Mouse (Mus musculus) right cerebral cortex, adult 18-20 months (tissue): ENCODE results near the gene Tmc7.

Experiments used
- DNase-seq: peaks from one replicate; pipeline ENCODE4 v3.0.0; 2022; ENCODE audit warnings: mixed read lengths

Tmc7 gene

GRCm38 (mm10) chr7:118584257-118584907 lies at the start of gene Tmc7:
Gene Tmc7, minus strand, starts transcription at chr7:118584736.
- DNase-seq = peak; percentile 85

DNA sequence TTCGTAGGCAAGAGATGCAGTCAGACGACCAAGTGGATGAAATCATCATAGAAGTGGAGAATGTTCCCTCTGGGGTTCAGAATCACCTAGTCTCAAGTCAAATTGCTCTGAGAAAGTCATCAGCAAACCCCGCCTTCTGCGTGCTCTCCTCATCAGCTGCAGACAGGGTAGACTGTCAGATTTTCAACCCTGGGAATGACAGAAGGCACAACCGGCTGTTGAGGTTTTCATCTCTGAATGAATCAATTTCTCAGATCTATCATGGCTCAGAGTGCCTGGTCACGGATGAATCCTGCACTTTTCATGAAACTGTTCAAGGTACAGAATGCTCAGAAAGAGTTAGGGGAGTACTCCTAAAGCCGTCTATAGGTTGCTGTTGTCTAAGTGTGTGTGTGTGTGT lies 49.4 kb upstream of the Tmc7 start:
- no peak for DNase-seq

GRCm38 (mm10) chr7:118633094-118633493 lies 48.6 kb upstream of the Tmc7 start:
- no peak for DNase-seq

- no peak for DNase-seq
These were observed 43.2 kb upstream of the Tmc7 start for GRCm38 (mm10) chr7:118627550-118628298.

GRCm38 (mm10) chr7:118621094-118621493 lies 36.6 kb upstream of the Tmc7 start:
- no peak for DNase-seq

GRCm38 (mm10) chr7:118620243-118620906 lies 35.8 kb upstream of the Tmc7 start:
- no peak for DNase-seq

- no peak for DNase-seq
These were observed 33.6 kb upstream of the Tmc7 start for GRCm38 (mm10) chr7:118618104-118618503.

- no peak for DNase-seq
These were observed 29.5 kb upstream of the Tmc7 start for GRCm38 (mm10) chr7:118614076-118614475.

DNA sequence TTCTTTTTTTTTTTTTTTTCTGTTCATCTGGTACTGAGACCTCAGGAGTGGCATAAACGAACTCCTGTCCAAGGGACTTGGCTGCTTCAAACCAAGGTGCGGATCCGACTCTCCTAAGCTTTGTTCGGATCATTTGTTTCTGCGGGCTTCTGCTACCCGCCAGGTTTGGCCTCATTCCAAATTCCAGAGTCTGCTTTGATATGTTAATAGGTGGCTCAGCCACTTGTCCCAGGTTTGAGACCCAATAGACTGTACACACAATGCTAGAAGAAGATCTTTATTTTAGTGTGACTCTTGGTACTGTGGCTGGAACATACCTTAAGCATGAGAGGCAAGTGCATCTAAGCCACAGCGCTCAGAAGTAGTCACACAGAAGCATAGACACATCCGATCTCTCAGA lies 27.4 kb upstream of the Tmc7 start:
- DNase-seq = no peak

DNA sequence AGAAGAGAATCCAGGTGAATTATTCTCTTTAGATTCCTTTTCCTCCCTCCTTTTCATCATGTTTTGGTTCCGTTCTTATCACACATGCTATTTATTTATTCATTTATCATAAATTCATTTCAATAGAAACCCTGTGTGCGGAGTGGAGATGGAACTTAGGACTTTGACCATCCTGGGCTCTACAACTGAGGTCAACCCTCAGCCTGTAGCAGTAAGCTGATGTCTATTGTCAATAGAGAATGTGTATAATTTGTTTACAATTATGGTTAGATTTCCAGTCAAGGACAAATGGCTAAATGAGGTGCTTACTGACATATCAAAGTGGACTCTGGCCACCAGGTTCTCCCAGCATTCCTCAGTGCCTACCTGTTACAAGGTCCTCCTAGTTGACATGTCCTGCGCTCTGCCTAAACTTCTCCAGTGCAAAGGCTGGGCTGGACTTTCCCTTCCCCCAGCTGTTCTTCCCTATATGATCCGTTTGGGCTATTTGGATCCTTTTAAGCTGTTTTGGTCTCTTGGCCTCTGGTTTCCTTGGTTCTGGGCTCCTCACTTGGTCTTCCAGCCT lies 26.7 kb upstream of the Tmc7 start:
- DNase-seq = no peak

- no peak for DNase-seq
These were observed 26.2 kb upstream of the Tmc7 start for GRCm38 (mm10) chr7:118610721-118611120.

- no peak for DNase-seq
These were observed 25.3 kb upstream of the Tmc7 start for GRCm38 (mm10) chr7:118609815-118610214.

GRCm38 (mm10) chr7:118604842-118605241 lies 20.3 kb upstream of the Tmc7 start:
- DNase-seq = no peak

GRCm38 (mm10) chr7:118599954-118600631 lies 15.6 kb upstream of the Tmc7 start:
- DNase-seq = no peak

- no peak for DNase-seq
These were observed 12.7 kb upstream of the Tmc7 start, which contains the start of gene Tmc5 for GRCm38 (mm10) chr7:118597201-118597600. Gene Tmc5, plus strand, starts transcription at chr7:118597297.

- no peak for DNase-seq
These were observed 11.7 kb upstream of the Tmc7 start for GRCm38 (mm10) chr7:118596271-118596670.

DNA sequence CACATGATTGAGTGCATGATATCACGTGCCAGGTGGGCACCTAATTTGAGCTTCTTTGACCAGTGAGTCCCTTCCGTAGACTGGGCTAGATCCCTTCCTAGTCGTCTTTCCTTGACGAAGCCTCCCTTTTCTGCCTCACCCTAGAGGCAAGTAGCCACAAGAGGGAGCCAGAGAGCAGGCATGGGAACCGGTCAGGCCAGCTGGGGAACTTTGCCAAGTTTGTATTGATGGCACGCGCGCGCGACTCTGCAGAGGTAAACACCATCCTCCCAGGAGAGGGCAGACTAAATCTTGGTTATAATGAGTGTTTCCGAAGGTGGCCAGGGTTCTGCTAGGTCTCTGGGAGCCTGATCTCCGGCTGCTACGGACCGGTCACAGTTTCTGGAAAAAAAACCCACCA lies 10.7 kb upstream of the Tmc7 start:
- peak; percentile 90 for DNase-seq

DNA sequence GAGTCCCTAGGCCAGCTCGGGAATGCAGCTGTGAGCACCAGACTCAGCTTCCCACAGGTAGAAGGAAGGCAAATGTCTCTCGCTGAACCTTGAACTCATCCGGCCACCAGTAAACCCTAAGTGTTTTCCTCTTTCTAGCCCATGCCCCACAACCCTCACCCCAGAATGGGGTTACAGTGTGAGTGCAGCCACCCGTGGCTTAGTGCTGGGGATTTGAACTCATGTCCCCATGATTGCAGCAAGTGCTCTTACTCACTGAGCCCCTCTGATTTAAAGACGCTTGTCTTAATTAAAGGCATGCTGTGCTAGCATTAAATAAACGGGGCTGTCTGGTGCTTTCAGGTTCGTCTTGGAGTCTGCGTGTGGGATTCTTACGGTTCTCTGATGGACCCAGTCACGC lies 10.1 kb upstream of the Tmc7 start:
- no peak for DNase-seq

DNA sequence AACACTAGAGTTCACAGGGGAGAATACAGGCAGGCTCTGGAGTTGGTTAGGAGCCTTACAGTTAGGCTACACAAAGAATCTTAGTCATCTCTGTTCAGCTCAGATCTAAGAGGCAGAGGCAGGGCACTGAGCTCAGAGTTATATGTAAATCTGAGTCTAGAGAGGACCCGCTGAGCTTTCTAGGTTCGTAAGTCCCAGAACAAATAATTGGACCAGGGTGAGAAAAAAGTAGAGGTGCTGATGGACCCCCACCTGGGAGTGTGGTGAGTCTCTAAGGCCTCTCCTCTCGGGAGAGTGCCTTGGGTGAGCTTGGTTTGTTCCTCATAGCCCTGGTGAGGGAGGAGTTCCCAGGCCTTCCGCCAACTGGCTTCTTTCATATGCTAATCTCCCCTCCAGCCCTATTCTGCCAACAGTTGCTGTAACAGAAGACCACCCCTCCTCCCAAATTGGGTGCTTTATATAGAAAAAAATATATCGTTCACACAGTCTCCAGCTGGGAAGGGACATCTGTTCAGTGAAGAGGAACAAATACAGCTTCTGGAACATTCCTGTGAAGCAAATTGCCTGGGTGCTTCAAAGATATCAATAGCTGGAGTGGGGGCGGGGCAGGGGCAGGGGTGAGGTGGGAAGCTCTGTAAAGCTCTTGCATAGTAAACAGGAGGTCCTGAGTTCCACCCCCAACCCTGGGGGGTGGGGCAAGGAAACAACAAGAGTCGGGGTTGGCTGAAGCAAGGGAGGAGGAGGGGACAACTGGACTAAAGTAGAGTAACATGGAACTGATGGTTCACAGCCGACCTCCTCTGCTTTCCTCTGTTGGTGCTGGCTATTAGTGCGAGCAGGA lies 9.3 kb upstream of the Tmc7 start:
- DNase-seq = peak; percentile 72

GRCm38 (mm10) chr7:118592146-118592545 lies 7.6 kb upstream of the Tmc7 start:
- no peak for DNase-seq

GRCm38 (mm10) chr7:118590726-118591305 lies 6.3 kb upstream of the Tmc7 start:
- no peak for DNase-seq

DNA sequence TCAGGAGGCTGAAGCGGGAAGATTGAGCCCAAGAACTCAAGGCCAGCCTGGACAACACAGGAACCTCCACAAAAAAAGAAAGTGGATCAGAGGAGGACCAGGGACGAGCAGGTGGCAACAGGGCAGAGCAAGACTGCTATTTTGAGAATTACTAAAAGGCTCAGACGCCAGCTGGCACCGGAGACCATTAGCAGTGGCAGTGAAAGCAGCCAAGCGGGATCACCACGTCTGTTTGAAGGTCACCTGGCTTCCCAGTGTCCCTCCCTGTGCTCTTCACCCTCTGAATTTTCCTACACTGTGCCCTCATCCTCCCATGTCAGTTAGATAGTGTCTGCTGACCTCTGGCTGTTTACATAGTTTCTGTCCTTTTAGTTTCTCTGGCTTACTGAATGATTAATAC lies 1.3 kb upstream of the Tmc7 start:
- DNase-seq = no peak
